Mouse (Mus musculus) cerebellum, adult 9-10 months (tissue): ENCODE results near the gene Dnajc30.

Source experiments
- DNase-seq: peaks from one replicate; pipeline ENCODE4 v3.0.0; 2022

Gene Dnajc30

GRCm38 (mm10) chr5:135109976-135110375, 46.0 kb downstream of the Dnajc30 start:
- no peak for DNase-seq

DNA sequence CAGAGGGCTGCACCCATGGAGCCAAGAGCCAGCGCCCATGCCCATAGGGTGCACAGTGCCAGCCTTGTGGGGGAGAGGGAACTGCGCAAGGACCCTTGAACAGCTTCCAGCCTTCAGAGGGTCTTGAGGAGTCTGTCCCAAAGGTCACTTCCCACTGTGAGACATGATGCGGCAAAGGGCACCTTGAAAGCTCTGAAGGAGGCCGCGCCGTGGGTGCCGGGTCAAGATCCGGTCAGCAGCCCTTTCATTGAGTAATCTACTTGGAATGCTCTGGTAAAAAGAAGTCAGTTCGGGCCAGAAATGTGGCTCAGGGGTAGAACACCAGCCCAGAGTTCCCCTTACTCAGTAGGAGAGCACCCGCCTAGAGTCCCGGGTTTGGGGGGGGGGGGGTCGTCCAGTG, 49.8 kb downstream of the Dnajc30 start:
- DNase-seq, result no peak

DNA sequence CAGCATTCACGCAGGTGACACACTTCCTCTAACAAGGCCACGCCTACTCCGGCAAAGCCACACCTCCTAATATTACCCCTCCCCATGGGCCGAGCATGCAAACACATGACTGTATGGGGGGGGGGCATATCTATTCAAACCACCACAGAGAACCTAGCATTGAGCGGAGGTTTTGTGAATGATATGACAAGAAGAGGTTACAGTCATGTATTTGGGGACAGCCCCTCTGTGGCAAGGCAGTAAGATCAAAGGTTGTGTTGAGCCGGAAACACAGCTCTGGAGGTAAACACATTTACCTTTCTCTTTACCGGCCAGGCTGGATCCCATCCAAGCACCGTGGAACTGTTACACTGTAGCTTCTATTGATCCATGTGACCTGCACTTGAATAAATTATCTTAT, 51.2 kb downstream of the Dnajc30 start:
- no peak for DNase-seq
